Mouse (Mus musculus) Patski (cell line): Measurements from ENCODE around the gene Gmeb1. TPM values are rescaled to one million over a fixed set of nuclear protein-coding genes. Genes with fewer than 3 reads are reported as not detected.

Experiments
- ATAC-seq: fragments of 100-300 bp; one replicate; pipeline ENCODE4 v1.8.0; 2021
- CTCF ChIA-PET: fragments of 350-600 bp; sonication (Branson Sonifier 250); formaldehyde crosslinking; loops from one replicate; lab custom pipeline; 2022; ENCODE audit warnings: inconsistent platforms; lab: Charles Lee
- POLR2A ChIA-PET: fragments of 350-600 bp; sonication (Branson Sonifier 250); formaldehyde crosslinking; loops from one replicate; lab custom pipeline; 2022; ENCODE audit warnings: antibody characterized with exemption, inconsistent platforms; lab: Charles Lee
- DNase-seq: peaks from one replicate; pipeline ENCODE4 v3.0.0-alpha.2; 2011; ENCODE audit warnings: low read depth, low spot score
- H3K27me3 ChIP-seq: fragments of 371-371 bp; one replicate; pipeline ENCODE4 v1.5.1; 2021
- CTCF ChIP-seq: fragments of 100-300 bp; IDR thresholded peaks from one replicate; pipeline ENCODE4 v1.5.1; 2021
- in situ Hi-C: fragments of 300-500 bp; cut with MboI; formaldehyde crosslinking; loops from 3 replicates; pipeline ENCODE4 v1.11.1; 2018; ENCODE audit warnings: low pct_unique_long_range_greater_than_20kb, mixed read lengths
- polyA plus RNA-seq: library from polyadenylated mRNA; unstranded; gene quantifications from one replicate; pipeline ENCODE4 v1.2.3, GENCODE M21; 2021

The Gmeb1 gene
- polyA plus RNA-seq, 1 experiment from 2014 or later: 14.0 TPM

DNA sequence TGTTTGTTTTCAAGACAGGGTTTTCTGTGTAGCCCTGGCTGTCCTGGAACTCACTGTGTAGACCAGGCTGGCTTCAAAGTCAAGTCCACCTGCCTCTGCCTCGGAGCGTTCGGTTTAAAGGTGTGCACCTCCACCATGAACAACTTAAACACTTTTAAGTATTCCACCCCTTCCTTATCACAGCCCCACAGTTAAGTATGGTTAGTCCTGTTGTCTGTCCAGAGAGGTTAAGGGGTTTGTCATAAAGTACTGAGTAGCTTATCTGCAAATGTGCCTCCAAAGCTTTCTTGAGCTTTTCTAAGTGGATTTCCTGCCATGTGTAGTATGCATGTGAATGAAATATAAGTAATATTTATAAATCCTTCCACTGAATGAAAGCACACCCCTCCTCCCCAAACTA, 14.5 kb upstream of the Gmeb1 start:
- ATAC-seq: no peak
- DNase-seq: no peak
- in situ Hi-C loops: no loop called here
- TF ChIP-seq CTCF: no peak
- H3K27me3 ChIP-seq: no peaks in the 10 kb centered on the region
- ChIA-PET CTCF (no interaction called here), POLR2A (no interaction called here)

DNA sequence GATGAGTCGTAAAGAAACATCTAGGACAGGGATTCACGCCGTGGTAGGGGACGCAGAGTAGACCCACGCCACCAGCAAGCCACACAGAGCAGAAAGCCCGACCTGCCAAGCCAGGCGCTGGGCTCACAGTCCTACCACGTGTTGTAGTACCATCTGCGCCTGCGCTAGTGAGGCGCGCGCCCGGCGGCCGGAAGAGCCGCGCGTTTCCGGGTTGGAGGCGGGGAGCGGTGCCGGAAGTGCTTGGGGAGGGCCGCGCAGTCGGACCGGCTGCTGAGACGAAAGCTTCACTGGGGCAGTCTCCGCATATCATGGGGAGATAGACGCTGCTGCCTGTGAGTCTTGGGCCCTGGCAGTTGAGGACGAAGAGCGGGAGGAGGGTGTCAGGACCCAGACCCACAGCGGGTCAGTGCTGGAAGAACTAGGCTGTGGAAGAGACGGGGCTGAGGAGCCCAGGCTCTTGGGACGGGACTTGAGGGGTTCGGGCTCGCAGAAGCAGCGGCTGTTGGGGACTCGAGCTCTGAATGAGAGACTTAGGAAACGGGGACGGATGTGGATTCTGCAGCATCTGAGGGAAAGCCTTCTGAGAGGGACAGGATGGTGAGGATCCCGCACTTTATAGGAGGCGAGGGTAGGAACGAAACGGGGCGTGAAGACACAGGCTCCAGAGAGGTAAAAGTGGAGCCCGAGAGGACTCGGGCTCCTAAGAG, 12.9 kb upstream of the Gmeb1 start, which contains the start of gene Taf12:
Gene Taf12 (plus strand): TSS at position 220 of the 707 bp plus-strand sequence.
- peak; percentile 84 for ATAC-seq
- CTCF ChIA-PET: no interaction called here
- H3K27me3 ChIP-seq: no peaks in the 10 kb centered on the region
- POLR2A ChIA-PET: interaction anchor here (0.6 to 1.7 kb wide), 5 partner anchors 17 to 240 kb away, joined by 3 to 4 read pairs (median 4); no protein-coding TSS in a partner anchor
- in situ Hi-C loops: no loop called here
- no peak for TF ChIP-seq CTCF
- peak; percentile 48 for DNase-seq

DNA sequence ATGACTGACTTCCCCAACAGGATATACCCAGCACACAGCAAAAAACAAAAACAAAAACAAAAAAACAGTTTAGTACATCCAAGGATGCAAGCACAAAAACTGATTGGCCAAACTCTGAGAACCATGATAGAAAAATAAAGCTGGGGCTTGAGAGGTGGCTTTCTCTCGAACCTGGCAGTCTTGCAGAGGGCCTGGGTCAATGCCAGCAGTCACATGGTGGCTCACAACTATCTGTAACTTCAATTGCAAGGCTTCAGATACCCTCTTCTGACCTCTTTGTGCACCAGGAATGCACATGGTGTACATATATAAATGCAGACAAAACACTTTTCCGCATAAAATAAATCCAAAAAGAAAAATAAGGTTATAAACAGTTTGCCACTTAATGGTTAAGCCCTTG, 11.8 kb upstream of the Gmeb1 start:
- in situ Hi-C loops: no loop called here
- no peak for DNase-seq

DNA sequence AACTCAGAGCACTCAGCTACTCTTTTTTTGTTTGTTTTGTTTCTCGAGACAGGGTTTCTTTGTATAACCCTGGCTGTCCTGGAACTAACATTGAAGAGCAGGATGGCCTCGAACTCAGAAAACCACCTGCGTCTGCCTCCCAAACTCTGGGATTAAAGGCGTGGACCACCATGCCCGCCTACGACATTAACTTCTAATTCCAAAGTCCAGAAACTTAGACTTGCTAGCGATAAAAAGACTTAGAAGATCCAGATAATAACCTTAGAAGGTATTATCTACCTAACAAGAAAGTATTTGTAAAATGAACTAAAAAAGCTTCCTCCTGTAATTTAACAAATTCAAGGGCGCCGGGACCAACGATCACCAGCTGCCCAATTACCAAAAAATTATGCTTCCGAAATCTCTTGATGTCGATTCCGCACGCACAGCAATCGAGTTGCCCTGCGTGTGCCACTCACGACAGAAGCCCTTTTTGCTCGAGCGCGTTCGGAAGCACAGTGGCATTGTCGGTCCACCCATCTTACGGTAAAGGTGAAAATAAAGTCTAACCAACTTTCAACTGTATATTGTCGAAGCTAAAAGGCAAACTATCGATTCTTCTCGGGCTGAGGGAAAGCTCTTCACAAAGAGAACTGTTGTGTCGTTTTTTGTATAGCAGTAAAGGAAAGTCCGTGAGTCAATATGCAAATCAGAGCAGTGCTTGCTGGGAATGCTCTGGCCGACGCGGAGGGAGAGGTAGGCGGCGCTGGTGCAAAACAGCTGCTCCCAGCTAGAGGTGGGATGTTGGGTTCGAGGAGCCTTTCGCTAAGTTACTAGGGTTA, 8.5 kb upstream of the Gmeb1 start:
- DNase-seq (peak; percentile 62), ATAC-seq (no peak)
- POLR2A ChIA-PET: interaction anchor here (0.6 to 1.2 kb wide), 6 partner anchors 17 to 314 kb away, joined by 3 to 4 read pairs (median 3); no protein-coding TSS in a partner anchor
- H3K27me3 ChIP-seq: no peaks in the 10 kb centered on the region
- TF ChIP-seq CTCF: no peak
- in situ Hi-C loops: loop anchor here (10.0 kb wide), 1 partner anchor 185 kb away; no protein-coding TSS in a partner anchor
- CTCF ChIA-PET: interaction anchor here (1.0 kb wide), 1 partner anchor 39 kb away, joined by 3 read pairs; no protein-coding TSS in a partner anchor

More for the DNA sequence above, 11.8 kb upstream of the Gmeb1 start:
- ChIA-PET POLR2A (interaction anchor here (0.7 to 1.7 kb wide), 3 partner anchors 36 to 72 kb away, joined by 3 to 5 read pairs (median 4); no protein-coding TSS in a partner anchor), CTCF (no interaction called here)
- no peak for TF ChIP-seq CTCF
- no peak for ATAC-seq
- H3K27me3 ChIP-seq: no peaks in the 10 kb centered on the region

DNA sequence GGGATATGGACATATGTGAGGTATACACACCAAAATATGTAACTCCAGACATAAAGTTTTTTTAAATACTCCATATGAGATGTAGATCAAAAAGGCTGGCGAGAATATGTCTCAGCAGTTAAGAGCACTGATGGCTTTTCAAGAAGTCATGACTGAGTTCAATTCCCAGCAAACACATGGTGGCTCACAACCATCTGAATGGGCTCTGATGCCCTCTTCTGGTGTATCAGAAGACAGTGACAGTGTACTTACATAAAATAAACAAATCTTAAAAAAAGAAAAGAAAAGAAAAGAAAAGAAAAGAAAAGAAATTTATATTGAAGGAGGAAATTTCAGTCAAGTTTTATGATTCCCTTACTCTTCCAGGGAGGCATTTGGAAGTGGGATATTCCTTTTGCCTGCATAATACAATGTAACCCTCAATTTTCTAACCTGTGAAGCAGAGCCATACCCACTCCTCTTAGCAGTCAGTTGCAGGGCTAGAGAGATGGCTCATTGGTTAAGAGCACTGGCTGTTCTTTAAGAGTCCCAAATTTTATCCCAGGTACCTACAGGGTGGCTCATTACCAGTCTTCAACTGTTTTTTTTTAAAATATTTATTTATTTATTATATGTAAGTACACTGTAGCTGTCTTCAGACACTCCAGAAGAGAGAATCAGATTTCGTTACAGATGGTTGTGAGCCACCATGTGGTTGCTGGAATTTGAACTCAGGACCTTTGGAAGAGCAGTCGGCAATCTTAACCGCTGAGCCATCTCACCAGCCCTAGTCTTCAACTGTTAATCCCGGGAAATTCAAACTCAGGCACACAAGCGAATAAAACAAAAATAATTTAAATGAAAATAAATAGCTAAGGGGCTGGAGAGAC, 7.7 kb upstream of the Gmeb1 start:
- in situ Hi-C loops: loop anchor here (10.0 kb wide), 1 partner anchor 184 kb away; no protein-coding TSS in a partner anchor
- DNase-seq (no peak), ATAC-seq (no peak)
- no peaks in the 10 kb centered on the region for H3K27me3 ChIP-seq
- peak; percentile 53 for TF ChIP-seq CTCF
- CTCF ChIA-PET: interaction anchor here (1.0 kb wide), 1 partner anchor 40 kb away, joined by 3 read pairs; no protein-coding TSS in a partner anchor
- POLR2A ChIA-PET: interaction anchor here (0.6 to 1.2 kb wide), 3 partner anchors 18 to 245 kb away, joined by 3 to 4 read pairs (median 3); no protein-coding TSS in a partner anchor

DNA sequence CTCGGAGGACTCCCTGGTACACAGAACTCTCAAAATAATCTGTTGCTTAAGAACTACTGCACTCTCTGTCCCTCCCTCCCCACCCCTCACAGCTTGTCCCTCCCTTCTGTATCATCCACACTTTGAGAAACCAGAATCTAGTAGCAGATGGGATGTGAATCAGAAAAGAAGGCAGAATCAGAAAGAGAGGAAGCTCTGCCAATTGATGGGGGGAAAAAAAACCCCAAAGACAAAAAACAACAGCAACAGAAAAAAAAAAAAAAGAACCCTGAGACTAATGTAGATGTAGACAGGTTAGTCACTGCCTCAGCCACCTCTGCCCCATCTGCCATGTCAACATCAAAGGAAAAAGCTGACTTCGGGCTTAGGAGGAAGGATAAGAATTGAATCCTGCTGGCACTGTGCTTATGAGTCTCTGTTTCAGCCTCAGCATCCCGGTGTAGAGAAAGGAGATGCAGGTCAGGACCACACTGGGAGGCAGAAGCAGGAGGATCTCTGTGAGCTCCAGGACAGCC, 5.5 kb upstream of the Gmeb1 start:
- in situ Hi-C loops: loop anchor here (10.0 kb wide), 1 partner anchor 182 kb away; no protein-coding TSS in a partner anchor
- CTCF ChIA-PET: interaction anchor here (1.3 kb wide), 1 partner anchor 89 kb away, joined by 4 read pairs; no protein-coding TSS in a partner anchor
- POLR2A ChIA-PET: interaction anchor here (0.6 kb wide), 1 partner anchor 53 kb away, joined by 3 read pairs; no protein-coding TSS in a partner anchor
- TF ChIP-seq CTCF: no peak
- no peaks in the 10 kb centered on the region for H3K27me3 ChIP-seq
- ATAC-seq (no peak), DNase-seq (no peak)

DNA sequence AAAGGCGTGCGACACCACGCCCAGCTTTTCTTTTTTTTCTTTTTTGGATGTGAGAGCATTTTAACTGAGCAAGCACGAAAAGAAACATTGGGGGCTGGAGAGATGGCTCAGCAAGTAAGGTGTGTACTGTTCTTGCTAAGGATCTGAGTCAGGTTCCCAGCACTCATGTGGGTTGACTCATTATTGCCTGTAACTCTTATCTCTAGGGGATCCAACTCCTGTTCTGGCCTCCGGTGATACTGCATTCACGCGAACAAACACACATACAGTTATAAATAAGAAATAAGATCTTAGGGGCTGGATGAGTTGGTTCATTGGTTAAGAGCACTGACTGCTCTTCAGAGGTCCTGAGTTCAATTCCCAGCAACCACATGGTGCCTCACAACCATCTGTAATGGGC, 1.9 kb upstream of the Gmeb1 start:
- no peaks in the 10 kb centered on the region for H3K27me3 ChIP-seq
- ChIA-PET CTCF (interaction anchor here (1.1 kb wide), 1 partner anchor 84 kb away, joined by 4 read pairs; no protein-coding TSS in a partner anchor), POLR2A (no interaction called here)
- in situ Hi-C loops: loop anchor here (10.0 kb wide), 1 partner anchor 179 kb away; no protein-coding TSS in a partner anchor
- DNase-seq (no peak), ATAC-seq (no peak)
- TF ChIP-seq CTCF: no peak

DNA sequence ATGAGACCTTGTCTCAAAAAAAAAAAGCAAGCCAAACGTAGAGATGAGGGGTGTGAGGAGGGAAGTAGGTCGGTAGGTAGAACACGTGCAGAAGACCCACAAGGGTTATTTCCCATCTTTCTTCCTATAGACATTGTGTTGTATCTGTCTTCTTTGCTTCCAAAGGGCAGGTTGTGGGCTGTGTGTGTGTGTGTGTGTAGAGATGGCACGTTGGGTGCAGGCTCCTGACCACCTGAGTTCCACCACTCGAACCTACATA, 885 bp upstream of the Gmeb1 start:
- DNase-seq (no peak), ATAC-seq (no peak)
- H3K27me3 ChIP-seq: no peaks in the 10 kb centered on the region
- no peak for TF ChIP-seq CTCF
- POLR2A ChIA-PET: interaction anchor here (0.7 kb wide), 1 partner anchor 88 kb away, joined by 3 read pairs; no protein-coding TSS in a partner anchor
- CTCF ChIA-PET: no interaction called here
- in situ Hi-C loops: loop anchor here (10.0 kb wide), 1 partner anchor 177 kb away; no protein-coding TSS in a partner anchor
